Mouse (Mus musculus) fat pad, adult 2 months (tissue): ENCODE measurements at regions not wholly inside any gene's neighbourhood (a gene's known extent, or its start where the extent isn't known, plus 50 kb on each side); places are given as distances from the start of the nearest gene placed in this dataset.

Experiments used
- DNase-seq: peaks from one replicate; pipeline ENCODE4 v3.0.0-alpha.2; 2011; ENCODE audit warnings: low read depth, low spot score; ENCODE audit errors: extremely low read depth

GRCm38 (mm10) chr19:26938911-26939310 is 53.2 kb downstream of the Gm815 start:
- no peak for DNase-seq

- DNase-seq: no peak
Measured at GRCm38 (mm10) chr19:26944006-26944405, 58.3 kb downstream of the Gm815 start.

GRCm38 (mm10) chr19:26946562-26946961 is 60.9 kb downstream of the Gm815 start:
- DNase-seq: no peak

- no peak for DNase-seq
Measured at GRCm38 (mm10) chr19:26948479-26948878, 62.8 kb downstream of the Gm815 start.

GRCm38 (mm10) chr19:26949153-26949552 is 63.5 kb downstream of the Gm815 start:
- no peak for DNase-seq

- DNase-seq: no peak
Measured at GRCm38 (mm10) chr19:26953348-26953747, 67.7 kb downstream of the Gm815 start.

- DNase-seq: no peak
Measured at GRCm38 (mm10) chr19:26966055-26966760, 80.5 kb downstream of the Gm815 start.

- no peak for DNase-seq
Measured at GRCm38 (mm10) chr19:26973058-26973457, 87.4 kb downstream of the Gm815 start.

GRCm38 (mm10) chr19:26973773-26974548 is 88.3 kb downstream of the Gm815 start:
- no peak for DNase-seq

- no peak for DNase-seq
Measured at GRCm38 (mm10) chr19:26974576-26975204, 89.0 kb downstream of the Gm815 start.

- no peak for DNase-seq
Measured at GRCm38 (mm10) chr19:26976604-26977322, 91.1 kb downstream of the Gm815 start.

GRCm38 (mm10) chr19:26977887-26978639 is 92.4 kb downstream of the Gm815 start:
- no peak for DNase-seq

GRCm38 (mm10) chr19:26978640-26979007 is 92.9 kb downstream of the Gm815 start:
- DNase-seq: no peak

GRCm38 (mm10) chr19:26979322-26979721 is 93.6 kb downstream of the Gm815 start:
- DNase-seq: no peak

- DNase-seq: no peak
Measured at GRCm38 (mm10) chr19:26986672-26987071, 101.0 kb downstream of the Gm815 start.

- no peak for DNase-seq
Measured at GRCm38 (mm10) chr19:26987197-26987596, 101.5 kb downstream of the Gm815 start.

- DNase-seq: no peak
Measured at GRCm38 (mm10) chr19:26987909-26988456, 102.3 kb downstream of the Gm815 start.

- no peak for DNase-seq
Measured at GRCm38 (mm10) chr19:26994586-26995352, 109.1 kb downstream of the Gm815 start.

GRCm38 (mm10) chr19:26999596-26999995 is 113.9 kb downstream of the Gm815 start:
- DNase-seq: no peak

- no peak for DNase-seq
Measured at GRCm38 (mm10) chr19:27021930-27022329, 136.2 kb downstream of the Gm815 start.
